Mouse (Mus musculus) CD4-positive naive resting alpha-beta T cell, adult 57 days (primary cell): ENCODE measurements around the gene Retnlg. TPM values are rescaled to one million over a fixed set of nuclear protein-coding genes. Genes with fewer than 3 reads are reported as not detected.

Source experiments
- total RNA-seq: library from RNA; stranded (reverse); gene quantifications from one replicate; pipeline ENCODE4 v1.2.4, GENCODE M21; 2023

Gene Retnlg
- 6.9 TPM for total RNA-seq

DNA sequence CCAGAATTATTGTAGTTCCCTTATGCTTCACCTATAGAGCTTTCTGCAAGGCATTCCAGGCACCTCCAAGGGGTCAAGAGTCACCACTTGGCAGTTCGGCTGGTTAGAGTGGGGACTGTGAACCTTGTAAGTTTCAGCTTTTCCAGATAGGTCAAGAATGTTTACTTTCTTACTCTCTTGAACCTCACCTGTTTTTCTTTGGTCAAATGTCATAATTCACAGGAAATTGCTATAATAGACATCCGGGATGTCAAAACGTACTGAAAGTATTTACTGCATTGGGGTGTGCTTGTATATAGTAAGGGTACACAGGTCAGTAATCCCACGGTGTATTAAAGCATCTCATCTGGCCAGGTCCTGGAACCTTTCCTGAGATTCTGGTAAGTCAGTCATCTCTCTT, at the start of gene Retnlg:
Retnlg (plus strand) TSS at position 301 of the 400 bp plus-strand sequence.

GRCm38 (mm10) chr16:48842266-48842665, 30.2 kb upstream of the Retnlg start, which contains the start of gene Retnla:
TSS of gene Retnla (plus strand) at chr16:48842551.

Other genes starting within 250 kb of the Retnlg start
- gene Trat1, start 100.6 kb upstream of the Retnlg start, total RNA-seq: 125 TPM
- not detected for gene Retnlb, start 55.8 kb upstream of the Retnlg start, total RNA-seq
- not detected for gene Retnla, start 30.1 kb upstream of the Retnlg start, total RNA-seq
- gene Dzip3, start 121.5 kb downstream of the Retnlg start, total RNA-seq: 7.3 TPM
- 6.8 TPM for gene Cip2a, start 121.6 kb downstream of the Retnlg start, total RNA-seq
- not detected for gene Myh15, start 184.9 kb downstream of the Retnlg start, total RNA-seq